Mouse (Mus musculus) lung, postnatal 0 days (tissue): ENCODE data around the gene Cdk8. TPM values are rescaled to one million over a fixed set of nuclear protein-coding genes. Genes with fewer than 3 reads are reported as not detected.

Experiments used
- ATAC-seq: fragments of 200-750 bp; cut with Nextera tagmentation; 2 replicates; pipeline ENCODE4 v1.8.0; 2017; ENCODE audit warnings: moderate library complexity
- DNase-seq: peaks from one replicate; pipeline ENCODE4 v3.0.0-alpha.2; 2016; ENCODE audit warnings: low spot score
- H3K27ac ChIP-seq: fragments of 300-500 bp; sonication (generic); 2 replicates; pipeline ENCODE4 v1.5.1; 2014; ENCODE audit warnings: antibody characterized with exemption, mild to moderate bottlenecking, low read length, mixed read lengths
- H3K27me3 ChIP-seq: fragments of 300-500 bp; sonication (generic); replicated peaks from 2 replicates; pipeline ENCODE4 v1.6.1; 2014; ENCODE audit warnings: low read length, mixed read lengths; ENCODE audit not compliant: insufficient read depth
- H3K36me3 ChIP-seq: fragments of 300-500 bp; sonication (generic); 2 replicates; pipeline ENCODE4 v1.6.1; 2014; ENCODE audit warnings: low read length, mixed read lengths; ENCODE audit not compliant: insufficient read depth
- H3K4me1 ChIP-seq: fragments of 300-500 bp; sonication (generic); 2 replicates; pipeline ENCODE4 v1.6.1; 2014; ENCODE audit warnings: antibody characterized with exemption, low read depth, low read length, mixed read lengths; ENCODE audit not compliant: insufficient read depth
- H3K4me2 ChIP-seq: fragments of 300-500 bp; sonication (generic); replicated peaks from 2 replicates; pipeline ENCODE4 v1.6.1; 2014; ENCODE audit warnings: low read depth, mild to moderate bottlenecking, low read length, moderate library complexity, mixed read lengths
- H3K4me3 ChIP-seq: fragments of 300-500 bp; sonication (generic); 2 replicates; pipeline ENCODE4 v1.5.1; 2014; ENCODE audit warnings: low read depth, low read length
- H3K9ac ChIP-seq: fragments of 300-500 bp; sonication (generic); replicated peaks from 2 replicates; pipeline ENCODE4 v1.6.1; 2014; ENCODE audit warnings: low read depth, mild to moderate bottlenecking
- H3K9me3 ChIP-seq: fragments of 300-500 bp; sonication (generic); 2 replicates; pipeline ENCODE4 v1.6.1; 2016; ENCODE audit warnings: low read length, mixed read lengths
- CTCF ChIP-seq: IDR thresholded peaks from 2 replicates; pipeline ENCODE4 v1.5.1; 2016; ENCODE audit warnings: antibody characterized with exemption, mild to moderate bottlenecking
- EP300 ChIP-seq: IDR thresholded peaks from 2 replicates; pipeline ENCODE4 v1.6.1; 2016; ENCODE audit warnings: antibody characterized with exemption, mild to moderate bottlenecking, control low read depth
- WGBS: fragments of 180-500 bp; shearing (Covaris S2); extraction: QIAGEN DNeasy Blood & Tissue Kit; methylation state at CpG from one replicate; pipeline ENCODE4 v1.1.7; 2014; 5-methylcytosine and 5-hydroxymethylcytosine counted together
- polyA plus RNA-seq: library from polyadenylated mRNA; unstranded; fragments of >200 nt; fragmentation: Nextera tagmentation; extraction: Ambion mirVana; gene quantifications from 2 replicates; pipeline ENCODE4 v1.2.1, GENCODE M21; 2015

Gene Cdk8
- polyA plus RNA-seq, 1 experiment from 2014 or later, result 12.1 TPM

GRCm38 (mm10) chr5:146281241-146281818 is 50.3 kb downstream of the Cdk8 start:
- WGBS, result 75% methylated on average over 4 of the region's 4 CpGs
- DNase-seq, result no peak
- no peak for ATAC-seq
- Histone ChIP-seq H3K27me3 (no peaks in the 10 kb centered on the region), H3K4me2 (no peak overlapping the region), H3K4me3 (no peak overlapping the region), H3K9me3 (no peaks in the 10 kb centered on the region), H3K36me3 (peaks cover 6% of the 10 kb centered on the region; the same call in 1 of the 2 replicates), H3K27ac (no peak overlapping the region), H3K4me1 (no peaks in the 10 kb centered on the region), H3K9ac (no peak overlapping the region)
- TF ChIP-seq EP300, result no peak
- no peak for TF ChIP-seq CTCF

- no peaks in the 10 kb centered on the region for H3K9me3 ChIP-seq
- WGBS, result 69% methylated on average over 13 of the region's 13 CpGs
- H3K27me3 ChIP-seq, result no peaks in the 10 kb centered on the region
- H3K4me2 ChIP-seq, result no peak overlapping the region
- no peaks in the 10 kb centered on the region for H3K4me1 ChIP-seq
- peaks cover 7% of the 10 kb centered on the region; the same call in 1 of the 2 replicates for H3K36me3 ChIP-seq
- DNase-seq, result no peak
- no peak overlapping the region for H3K27ac ChIP-seq
- no peak for TF ChIP-seq EP300
- no peak for TF ChIP-seq CTCF
- ATAC-seq, result no peak
- H3K4me3 ChIP-seq, result no peak overlapping the region
- no peak overlapping the region for H3K9ac ChIP-seq
These were observed 51.0 kb downstream of the Cdk8 start for GRCm38 (mm10) chr5:146281884-146282579.

GRCm38 (mm10) chr5:146283899-146284298 is 52.9 kb downstream of the Cdk8 start:
- Histone ChIP-seq H3K27ac (no peak overlapping the region), H3K27me3 (no peaks in the 10 kb centered on the region), H3K4me3 (no peak overlapping the region), H3K9ac (no peak overlapping the region), H3K36me3 (peaks cover 14% of the 10 kb centered on the region; the same call in 1 of the 2 replicates), H3K9me3 (no peaks in the 10 kb centered on the region), H3K4me2 (no peak overlapping the region), H3K4me1 (no peaks in the 10 kb centered on the region)
- TF ChIP-seq CTCF, result no peak
- no peak for TF ChIP-seq EP300
- ATAC-seq (no peak), DNase-seq (no peak)
- WGBS, result 90% methylated on average over 6 of the region's 6 CpGs

GRCm38 (mm10) chr5:146287416-146287815 is 56.4 kb downstream of the Cdk8 start:
- no peaks in the 10 kb centered on the region for H3K4me1 ChIP-seq
- no peak overlapping the region for H3K9ac ChIP-seq
- 83% methylated on average over 10 of the region's 10 CpGs for WGBS
- TF ChIP-seq CTCF, result no peak
- TF ChIP-seq EP300, result no peak
- H3K27me3 ChIP-seq, result no peaks in the 10 kb centered on the region
- H3K4me3 ChIP-seq, result no peak overlapping the region
- DNase-seq, result no peak
- ATAC-seq, result no peak
- peaks cover 14% of the 10 kb centered on the region; the same call in 1 of the 2 replicates for H3K36me3 ChIP-seq
- no peaks in the 10 kb centered on the region for H3K9me3 ChIP-seq
- no peak overlapping the region for H3K27ac ChIP-seq
- H3K4me2 ChIP-seq, result no peak overlapping the region

GRCm38 (mm10) chr5:146288048-146288501 is 57.0 kb downstream of the Cdk8 start:
- Histone ChIP-seq H3K27ac (no peak overlapping the region), H3K4me2 (no peak overlapping the region), H3K9ac (no peak overlapping the region), H3K4me1 (no peaks in the 10 kb centered on the region), H3K9me3 (no peaks in the 10 kb centered on the region), H3K36me3 (peaks cover 14% of the 10 kb centered on the region; the same call in 1 of the 2 replicates), H3K4me3 (no peak overlapping the region), H3K27me3 (no peaks in the 10 kb centered on the region)
- no peak for TF ChIP-seq EP300
- TF ChIP-seq CTCF, result no peak
- WGBS, result 78% methylated on average over 13 of the region's 13 CpGs
- no peak for ATAC-seq
- DNase-seq, result no peak

GRCm38 (mm10) chr5:146289921-146290320 is 58.9 kb downstream of the Cdk8 start:
- no peak overlapping the region for H3K27ac ChIP-seq
- WGBS, result 52% methylated on average over 7 of the region's 7 CpGs
- H3K9ac ChIP-seq, result no peak overlapping the region
- no peaks in the 10 kb centered on the region for H3K9me3 ChIP-seq
- no peaks in the 10 kb centered on the region for H3K4me1 ChIP-seq
- no peak for DNase-seq
- no peak overlapping the region for H3K4me2 ChIP-seq
- no peak overlapping the region for H3K4me3 ChIP-seq
- TF ChIP-seq EP300 (no peak), CTCF (no peak)
- no peak for ATAC-seq
- H3K27me3 ChIP-seq, result no peaks in the 10 kb centered on the region
- H3K36me3 ChIP-seq, result 0 out of 2 replicates have a peak, but pooled peaks cover 8% of the 10 kb centered on the region
